Mouse (Mus musculus) cortical plate, adult 2 months (tissue): Measurements from ENCODE around the gene Fshr. TPM values are rescaled to one million over a fixed set of nuclear protein-coding genes. Genes with fewer than 3 reads are reported as not detected.
A peak's percentile ranks its signal among the peaks of the same experiment; 100 is the strongest.

ENCODE experiments used
- H3K27ac ChIP-seq: fragments of 200-500 bp; 2 replicates; pipeline ENCODE4 v1.5.1; 2012; ENCODE audit warnings: low read length, control low read depth, inconsistent platforms; ENCODE audit not compliant: insufficient read depth
- H3K4me1 ChIP-seq: fragments of 200-500 bp; 2 replicates; pipeline ENCODE4 v1.6.1; 2011; ENCODE audit warnings: low read length; ENCODE audit not compliant: control insufficient read depth, insufficient read depth
- H3K4me3 ChIP-seq: fragments of 200-500 bp; 2 replicates; pipeline ENCODE4 v1.5.1; 2011; ENCODE audit warnings: mild to moderate bottlenecking, low read length, control low read depth; ENCODE audit not compliant: insufficient read depth
- CTCF ChIP-seq: fragments of 200-500 bp; IDR thresholded peaks from 2 replicates; pipeline ENCODE4 v1.5.1; 2011; ENCODE audit warnings: mild to moderate bottlenecking, control low read depth, low read length; ENCODE audit not compliant: insufficient read depth; ENCODE audit errors: extremely low read depth
- POLR2A ChIP-seq: fragments of 200-500 bp; IDR thresholded peaks from 2 replicates; pipeline ENCODE4 v1.6.1; 2011; ENCODE audit warnings: mild to moderate bottlenecking, low read length, control low read depth; ENCODE audit not compliant: insufficient read depth; ENCODE audit errors: extremely low read depth
- polyA plus RNA-seq: library from polyadenylated mRNA; depleted of rRNA; stranded (reverse); fragments of >200 nt; gene quantifications from 2 replicates; pipeline ENCODE4 v1.2.3, GENCODE M21; 2012

The Fshr gene
- polyA plus RNA-seq, 1 experiment, result not detected

GRCm38 (mm10) chr17:88991238-88991637 lies 209.2 kb downstream of the Fshr start:
- no peaks in the 10 kb centered on the region for H3K4me1 ChIP-seq
- H3K27ac ChIP-seq, result no peak overlapping the region
- no peak overlapping the region for H3K4me3 ChIP-seq
- TF ChIP-seq CTCF (no peak), POLR2A (no peak)

- Histone ChIP-seq H3K4me3 (no peak overlapping the region), H3K4me1 (no peaks in the 10 kb centered on the region), H3K27ac (no peak overlapping the region)
- no peak for TF ChIP-seq CTCF
- no peak for TF ChIP-seq POLR2A
Observed at GRCm38 (mm10) chr17:88980708-88981355, 219.6 kb downstream of the Fshr start.

- Histone ChIP-seq H3K4me3 (no peak overlapping the region), H3K4me1 (no peaks in the 10 kb centered on the region), H3K27ac (no peak overlapping the region)
- no peak for TF ChIP-seq CTCF
- no peak for TF ChIP-seq POLR2A
Observed at GRCm38 (mm10) chr17:88974538-88974937, 225.9 kb downstream of the Fshr start.

DNA sequence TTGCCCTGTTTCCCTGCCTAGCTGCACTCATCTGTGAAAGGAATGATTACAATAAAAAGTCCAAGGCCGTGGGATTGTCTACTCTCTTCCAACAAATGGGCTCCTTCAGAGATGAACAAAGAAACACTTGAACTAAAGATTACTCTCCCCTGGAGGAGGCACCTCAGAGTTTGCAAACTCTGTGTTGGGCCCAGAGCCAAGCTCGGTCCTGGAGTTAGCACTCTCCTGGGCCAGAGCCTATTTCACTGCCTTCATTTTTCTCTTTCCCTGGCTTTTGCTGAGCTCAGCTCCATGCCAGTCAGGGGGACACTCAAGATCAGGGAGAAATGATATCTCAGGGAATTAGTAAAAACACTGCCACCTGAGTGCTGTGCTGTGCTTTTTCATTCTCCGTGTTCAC lies 234.4 kb downstream of the Fshr start:
- TF ChIP-seq CTCF (no peak), POLR2A (no peak)
- no peaks in the 10 kb centered on the region for H3K4me1 ChIP-seq
- no peak overlapping the region for H3K27ac ChIP-seq
- no peak overlapping the region for H3K4me3 ChIP-seq

DNA sequence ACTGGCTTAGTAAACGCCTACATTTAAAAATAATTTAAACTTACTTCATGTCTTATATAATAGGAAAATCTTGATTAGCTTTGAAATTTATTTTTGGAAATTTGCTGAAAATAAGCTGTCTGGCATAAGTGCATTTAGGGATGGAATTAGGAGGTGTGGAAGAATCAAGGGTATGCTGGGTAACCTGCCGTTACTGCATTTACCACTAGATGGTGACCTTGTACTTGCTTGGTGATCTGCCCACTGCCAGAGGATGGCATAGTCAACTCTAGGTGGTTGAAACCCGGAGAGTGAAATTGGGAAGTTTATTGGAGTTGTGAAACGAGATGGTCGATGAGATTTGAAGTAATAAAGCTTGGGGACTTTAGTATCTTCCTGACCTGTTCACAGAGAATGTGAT lies 246.5 kb downstream of the Fshr start:
- peaks cover 2% of the 10 kb centered on the region; the same call in 1 of the 2 replicates for H3K4me1 ChIP-seq
- TF ChIP-seq CTCF (peak; percentile 96), POLR2A (no peak)
- no peak overlapping the region for H3K27ac ChIP-seq
- no peak overlapping the region for H3K4me3 ChIP-seq

DNA sequence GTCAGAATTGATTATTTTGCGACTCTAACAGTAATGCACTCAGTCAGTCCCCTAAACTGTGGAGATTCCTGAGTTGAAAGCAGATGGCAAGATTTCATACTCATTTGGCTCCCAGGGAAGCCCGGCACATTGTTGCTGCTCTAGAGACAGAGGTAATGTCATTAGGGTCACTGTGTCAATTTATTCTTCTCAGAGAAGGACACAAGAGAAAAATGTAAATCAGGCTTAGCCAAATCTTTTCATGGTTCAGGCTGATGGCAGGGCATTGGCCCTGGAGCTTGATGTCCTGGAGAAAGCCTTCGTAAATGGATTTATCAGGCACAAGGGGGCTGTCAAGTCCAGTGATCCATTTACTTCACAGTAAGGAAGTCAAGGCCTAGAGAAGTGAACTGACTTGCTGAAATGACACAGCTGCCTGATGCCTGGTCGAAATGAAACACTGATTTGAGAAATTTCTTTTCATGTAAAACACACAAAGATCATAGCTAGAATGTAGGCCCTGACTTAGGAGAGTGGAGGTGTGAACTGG lies 262.3 kb downstream of the Fshr start:
- no peak overlapping the region for H3K27ac ChIP-seq
- peaks cover 2% of the 10 kb centered on the region; the same call in 1 of the 2 replicates for H3K4me1 ChIP-seq
- no peak overlapping the region for H3K4me3 ChIP-seq
- no peak for TF ChIP-seq POLR2A
- no peak for TF ChIP-seq CTCF

DNA sequence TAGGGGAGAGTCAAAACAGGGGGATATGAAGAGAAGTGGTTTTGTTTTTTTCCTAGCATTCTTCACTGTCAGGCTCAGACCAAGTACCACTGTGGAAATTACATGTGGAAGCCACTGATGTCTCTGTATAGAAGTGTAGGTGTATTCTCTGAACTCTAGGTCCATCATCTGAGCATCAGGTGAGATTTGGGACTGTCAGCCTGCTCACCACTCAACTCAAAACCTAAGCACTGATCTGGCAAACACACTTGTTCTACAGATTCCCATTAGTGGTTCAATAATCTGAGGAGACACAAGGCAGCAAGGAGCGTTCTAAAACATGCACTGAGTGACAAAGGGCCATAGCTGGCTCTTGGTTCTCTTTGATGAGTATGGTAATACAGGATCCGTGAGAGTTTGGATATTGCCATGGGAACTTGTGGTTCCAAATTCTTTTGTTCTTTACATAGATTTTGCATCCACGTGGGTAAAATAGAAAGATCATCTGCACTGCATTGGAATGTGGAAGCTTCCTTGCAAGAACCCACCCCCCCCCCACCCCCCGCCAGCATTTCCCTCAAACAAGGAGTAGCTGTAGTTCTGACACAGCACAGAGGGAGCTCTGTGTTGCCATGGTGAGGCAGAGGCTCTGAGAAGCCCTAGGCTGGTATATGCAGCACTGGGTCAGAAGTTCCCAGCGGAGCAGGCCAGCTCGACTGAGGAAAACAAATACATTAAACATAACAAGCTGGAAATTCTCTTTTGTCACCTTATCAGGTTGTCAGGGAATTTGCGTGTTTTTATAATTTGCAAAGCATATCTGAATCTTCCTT lies 262.9 kb downstream of the Fshr start:
- Histone ChIP-seq H3K4me1 (peaks cover 2% of the 10 kb centered on the region; the same call in 1 of the 2 replicates), H3K27ac (no peak overlapping the region), H3K4me3 (no peak overlapping the region)
- TF ChIP-seq CTCF, result no peak
- TF ChIP-seq POLR2A, result no peak

DNA sequence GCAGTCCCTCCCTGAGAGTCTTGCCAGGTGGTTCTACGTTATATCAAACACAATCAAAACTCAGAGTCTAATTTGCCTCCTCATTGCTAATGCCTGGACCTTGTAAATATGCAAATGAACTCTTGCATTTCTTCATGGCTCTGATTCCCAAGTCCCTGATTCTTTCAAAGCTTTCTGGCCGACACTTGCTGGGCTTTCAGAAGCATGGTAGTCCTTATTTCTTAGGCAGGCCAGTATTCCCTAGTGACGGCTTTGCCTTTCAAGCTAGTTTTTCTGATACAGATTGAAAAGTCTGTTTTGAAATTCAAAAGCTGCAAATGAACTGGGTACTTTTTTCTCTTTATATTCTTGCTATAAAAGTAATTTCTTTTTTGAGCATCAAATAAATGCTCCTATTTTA lies 263.5 kb downstream of the Fshr start:
- peaks cover 2% of the 10 kb centered on the region; the same call in 1 of the 2 replicates for H3K4me1 ChIP-seq
- TF ChIP-seq POLR2A (no peak), CTCF (no peak)
- no peak overlapping the region for H3K27ac ChIP-seq
- no peak overlapping the region for H3K4me3 ChIP-seq
